Mouse (Mus musculus): ENCODE measurements around the gene Cpeb3. TPM values are rescaled to one million over a fixed set of nuclear protein-coding genes. Genes with fewer than 3 reads are reported as not detected.
"Not testable (repeated sequence)": the region's sequence is repeated elsewhere in the genome, so short reads cannot be mapped to it uniquely, and the experiment has no call there.

Gene Cpeb3
- total RNA-seq, 1 experiment from 2014 or later = 1.3 TPM

- ATAC-seq (replicated peaks; ENCODE audit: low read depth, poor library complexity, severe bottlenecking) = no peak
Measured at GRCm38 (mm10) chr19:37090146-37091061, 118.0 kb downstream of the Cpeb3 start.

GRCm38 (mm10) chr19:37088043-37088748 is 120.2 kb downstream of the Cpeb3 start:
- ATAC-seq (replicated peaks; ENCODE audit: low read depth, poor library complexity, severe bottlenecking) = no peak

GRCm38 (mm10) chr19:37084546-37084945 is 123.9 kb downstream of the Cpeb3 start:
- ATAC-seq (replicated peaks; ENCODE audit: low read depth, poor library complexity, severe bottlenecking) = no peak

- no peak for ATAC-seq (replicated peaks; ENCODE audit: low read depth, poor library complexity, severe bottlenecking)
Measured at GRCm38 (mm10) chr19:37081467-37081866, 126.9 kb downstream of the Cpeb3 start.

GRCm38 (mm10) chr19:37079151-37079550 is 129.2 kb downstream of the Cpeb3 start:
- no peak for ATAC-seq (replicated peaks; ENCODE audit: low read depth, poor library complexity, severe bottlenecking)

- ATAC-seq (replicated peaks; ENCODE audit: low read depth, poor library complexity, severe bottlenecking) = no peak
Measured at GRCm38 (mm10) chr19:37078571-37078970, 129.8 kb downstream of the Cpeb3 start.

- no peak for ATAC-seq (replicated peaks; ENCODE audit: low read depth, poor library complexity, severe bottlenecking)
Measured at GRCm38 (mm10) chr19:37078064-37078463, 130.3 kb downstream of the Cpeb3 start.

GRCm38 (mm10) chr19:37077258-37077657 is 131.1 kb downstream of the Cpeb3 start:
- ATAC-seq (replicated peaks; ENCODE audit: low read depth, poor library complexity, severe bottlenecking) = not testable (repeated sequence)

- ATAC-seq (replicated peaks; ENCODE audit: low read depth, poor library complexity, severe bottlenecking) = no peak
Measured at GRCm38 (mm10) chr19:37076646-37077045, 131.8 kb downstream of the Cpeb3 start.

- no peak for ATAC-seq (replicated peaks; ENCODE audit: low read depth, poor library complexity, severe bottlenecking)
Measured at GRCm38 (mm10) chr19:37076116-37076515, 132.3 kb downstream of the Cpeb3 start.

- no peak for ATAC-seq (replicated peaks; ENCODE audit: low read depth, poor library complexity, severe bottlenecking)
Measured at GRCm38 (mm10) chr19:37075690-37076089, 132.7 kb downstream of the Cpeb3 start.

- no peak for ATAC-seq (replicated peaks; ENCODE audit: low read depth, poor library complexity, severe bottlenecking)
Measured at GRCm38 (mm10) chr19:37074726-37075125, 133.7 kb downstream of the Cpeb3 start.

- no peak for ATAC-seq (replicated peaks; ENCODE audit: low read depth, poor library complexity, severe bottlenecking)
Measured at GRCm38 (mm10) chr19:37074276-37074675, 134.1 kb downstream of the Cpeb3 start.

GRCm38 (mm10) chr19:37072871-37073629 is 135.4 kb downstream of the Cpeb3 start:
- ATAC-seq (replicated peaks; ENCODE audit: low read depth, poor library complexity, severe bottlenecking) = no peak

- no peak for ATAC-seq (replicated peaks; ENCODE audit: low read depth, poor library complexity, severe bottlenecking)
Measured at GRCm38 (mm10) chr19:37069243-37069642, 139.2 kb downstream of the Cpeb3 start.

- ATAC-seq (replicated peaks; ENCODE audit: low read depth, poor library complexity, severe bottlenecking) = no peak
Measured at GRCm38 (mm10) chr19:37060078-37060477, 148.3 kb downstream of the Cpeb3 start.

- ATAC-seq (replicated peaks; ENCODE audit: low read depth, poor library complexity, severe bottlenecking) = no peak
Measured at GRCm38 (mm10) chr19:37059623-37060022, 148.8 kb downstream of the Cpeb3 start.

- ATAC-seq (replicated peaks; ENCODE audit: low read depth, poor library complexity, severe bottlenecking) = no peak
Measured at GRCm38 (mm10) chr19:37057161-37057905, 151.1 kb downstream of the Cpeb3 start.

GRCm38 (mm10) chr19:37055976-37056556 is 152.3 kb downstream of the Cpeb3 start:
- ATAC-seq (replicated peaks; ENCODE audit: low read depth, poor library complexity, severe bottlenecking) = peak; percentile 45; the same call in 1 of the 2 replicates

All from common myeloid progenitor, adult 5-6 weeks (primary cell).